Mouse (Mus musculus) left cerebral cortex, postnatal 14 days (tissue): ENCODE results near the gene Dhrs13. TPM values are rescaled to one million over a fixed set of nuclear protein-coding genes. Genes with fewer than 3 reads are reported as not detected.

ENCODE experiments used
- DNase-seq, 2 experiments: peaks; one replicate each; pipeline ENCODE4 v3.0.0; 2021 to 2022; ENCODE audit warnings: low spot score in 2 of 2, mixed read lengths in 1 of 2
- intact Hi-C: fragments of 180-260 bp; cut with DNase I; formaldehyde crosslinking; loops from one replicate; pipeline ENCODE4 v1.15.1; 2025
- microRNA-seq, 2 experiments: library from miRNA; unstranded; fragments of <30 nt; microRNA quantifications; one replicate each; pipeline ENCODE4 v1.2.0; 2022
- total RNA-seq, 2 experiments: library from RNA; stranded (reverse); gene quantifications; 2 replicates each; pipeline ENCODE4 v1.2.3; 2021

The Dhrs13 gene
- total RNA-seq, 2 experiments from 2014 or later: 14.8 to 16.4 TPM

DNA sequence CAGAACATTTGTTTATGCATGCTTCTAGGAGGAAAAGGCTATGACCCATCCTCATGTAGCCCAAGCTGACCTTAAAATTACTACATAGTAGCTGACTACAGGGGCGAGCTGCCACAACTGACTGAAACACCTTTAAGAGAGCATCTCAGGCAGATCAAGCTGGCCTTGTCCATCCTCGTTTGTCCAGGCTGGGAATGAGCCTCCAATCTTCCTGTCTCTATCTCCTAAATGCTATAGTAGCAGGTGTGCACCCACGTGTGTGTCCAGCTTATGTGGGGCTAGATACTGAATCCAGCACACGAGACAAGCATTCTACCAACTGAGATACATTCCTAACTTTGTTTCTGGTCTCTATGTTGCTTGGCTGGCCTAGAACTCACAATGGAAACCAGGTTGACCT is 42.6 kb downstream of the Dhrs13 start:
- intact Hi-C loops: no loop called here
- no peak for DNase-seq

DNA sequence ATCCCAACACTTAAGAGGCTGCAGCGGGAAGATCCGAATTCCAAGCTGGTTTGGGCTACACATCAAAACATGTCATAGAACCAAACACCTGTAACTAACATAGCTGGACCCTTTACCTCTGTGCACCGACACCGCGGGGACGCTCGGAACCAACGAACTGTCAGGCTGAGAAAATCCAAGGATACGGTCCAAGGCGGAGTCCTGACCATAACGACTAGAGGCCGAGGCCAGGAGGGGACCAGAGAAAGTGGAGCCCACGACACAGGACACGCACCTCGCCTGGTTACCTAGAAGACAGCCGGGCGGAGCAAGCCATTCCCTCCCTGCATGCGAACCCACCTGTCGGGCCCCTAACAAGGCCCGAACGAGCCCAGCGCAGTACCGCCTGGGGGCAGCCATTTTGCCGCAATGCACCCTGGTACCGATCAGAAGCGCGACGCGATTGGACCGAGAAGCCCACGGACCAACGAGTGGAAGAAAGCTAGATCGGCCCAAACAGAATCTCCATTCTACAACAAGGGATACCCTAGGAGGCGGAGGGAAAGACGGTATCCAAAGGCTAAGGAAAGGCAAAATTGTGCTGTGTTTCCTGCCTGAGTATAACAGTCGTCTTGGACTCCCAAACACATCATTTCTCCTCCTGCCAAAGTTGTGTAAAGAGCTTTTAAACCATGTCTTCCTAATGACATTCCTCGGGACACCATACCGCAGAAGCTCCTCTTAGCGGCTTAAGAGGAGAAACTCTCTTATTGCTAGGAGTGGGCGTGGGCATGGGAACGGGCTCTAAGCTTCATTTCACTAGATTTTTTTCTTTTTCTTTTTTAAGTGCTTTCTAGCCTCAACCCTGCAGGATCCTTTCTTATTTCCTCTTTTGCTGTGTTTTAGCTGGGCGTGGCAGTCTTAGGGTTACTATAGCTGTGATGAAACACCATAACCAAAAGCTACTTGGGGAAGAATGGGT is 48.2 kb downstream of the Dhrs13 start, which contains the start of gene Eral1:
Gene Eral1, minus strand, starts transcription at position 423 of the 961 bp plus-strand sequence.
- intact Hi-C loops: loop anchor here (5.0 kb wide), 1 partner anchor 72 kb away; no protein-coding TSS in a partner anchor
- peak; percentile 81 to 90 for DNase-seq

DNA sequence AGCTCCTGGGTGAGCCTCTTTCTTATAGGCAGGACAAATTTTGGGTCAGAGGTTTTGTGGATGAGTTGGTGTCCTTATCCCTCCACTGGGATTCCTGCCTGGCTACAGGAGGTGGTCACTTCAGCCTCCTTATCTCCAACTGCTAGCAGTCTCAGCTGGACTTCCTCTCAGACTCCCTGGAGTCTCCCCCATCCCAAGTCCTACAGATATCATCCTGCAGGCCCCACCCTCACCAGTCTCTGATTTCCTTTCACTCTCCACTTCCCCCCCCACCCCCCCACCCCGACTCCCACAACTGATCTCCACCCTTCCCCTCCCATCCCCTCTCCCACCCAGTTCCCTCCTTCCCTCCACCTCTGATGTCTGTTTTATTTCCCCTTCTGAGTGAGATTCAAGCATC is 51.5 kb downstream of the Dhrs13 start:
- no peak for DNase-seq
- intact Hi-C loops: loop anchor here (5.0 kb wide), 1 partner anchor 69 kb away; no protein-coding TSS in a partner anchor

DNA sequence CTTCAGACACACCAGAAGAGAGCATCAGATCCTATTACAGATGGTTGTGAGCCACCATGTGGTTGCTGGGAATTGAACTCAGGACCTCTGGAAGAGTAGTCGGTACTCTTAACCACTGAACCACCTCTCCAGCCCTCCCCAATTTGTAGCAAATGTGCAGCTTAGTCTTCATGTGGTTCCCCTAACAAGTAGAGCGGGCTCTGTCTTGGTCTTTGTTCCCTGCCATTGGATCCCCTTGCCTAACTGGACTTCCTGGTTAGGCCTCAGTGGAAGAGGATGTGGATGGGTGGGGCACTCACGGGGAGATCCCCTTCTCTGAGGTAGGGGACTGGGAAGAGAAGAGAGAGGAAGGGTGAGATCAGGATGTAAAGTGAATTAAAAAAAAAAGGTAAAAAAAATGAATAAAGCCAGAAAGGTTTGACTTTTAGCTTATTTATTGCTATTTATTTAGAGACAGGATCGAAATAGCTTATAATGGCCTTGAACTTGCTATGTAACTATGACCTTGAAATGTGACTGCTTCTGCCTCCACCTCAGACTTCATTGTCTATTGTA is 54.9 kb downstream of the Dhrs13 start:
- intact Hi-C loops: no loop called here

More for the DNA sequence above, 54.9 kb downstream of the Dhrs13 start:
- DNase-seq: no peak

Small RNA genes lying within 50 kb of the gene (microRNA-seq; reads per million reads assigned to microRNA genes)
- 15.8 to 57.9 reads per million in 2 experiments for gene Mir144
- 0 reads per million in 2 experiments for gene Mir451a
- gene Mir451b: 0 reads per million in 2 experiments

Other genes with a start within 250 kb of the Dhrs13 start
- not detected for gene Gm10277, start 244.5 kb upstream of the Dhrs13 start, total RNA-seq
- under 1 TPM; 0.18 to 0.70 TPM for gene Pipox, start 138.2 kb upstream of the Dhrs13 start, total RNA-seq
- 100 to 1,000 TPM; 153 to 196 TPM for gene Sez6, start 101.5 kb upstream of the Dhrs13 start, total RNA-seq
- gene Phf12, start 49.5 kb upstream of the Dhrs13 start, total RNA-seq: 10 to 100 TPM; 45.5 to 48.3 TPM
- gene Flot2, start 5.7 kb downstream of the Dhrs13 start, total RNA-seq: 100 to 1,000 TPM; 118 to 121 TPM
- gene Eral1, start 48.1 kb downstream of the Dhrs13 start, total RNA-seq: 10 to 100 TPM; 18.9 to 19.5 TPM
- gene Fam222b, start 62.4 kb downstream of the Dhrs13 start, total RNA-seq: 10 to 100 TPM; 28.8 to 29.9 TPM
- 10 to 100 TPM; 20.7 to 23.3 TPM for gene Traf4, start 133.3 kb downstream of the Dhrs13 start, total RNA-seq
- 1 to 10 TPM; 3.3 to 3.5 TPM for gene Nek8, start 144.4 kb downstream of the Dhrs13 start, total RNA-seq
- 10 to 100 TPM; 27.4 to 29.6 TPM for gene Tlcd1, start 144.4 kb downstream of the Dhrs13 start, total RNA-seq
- gene Rpl23a, start 151.3 kb downstream of the Dhrs13 start, total RNA-seq: 100 to 1,000 TPM; 643 to 660 TPM
- gene Rab34, start 156.2 kb downstream of the Dhrs13 start, total RNA-seq: 10 to 100 TPM; 32.6 to 34.5 TPM
- gene Proca1, start 161.1 kb downstream of the Dhrs13 start, total RNA-seq: 1 to 10 TPM; 5.1 to 6.7 TPM
- 10 to 100 TPM; 67.7 to 70.3 TPM for gene Sdf2, start 213.5 kb downstream of the Dhrs13 start, total RNA-seq
- gene Supt6, start 213.7 kb downstream of the Dhrs13 start, total RNA-seq: 10 to 100 TPM; 89.6 to 96.1 TPM
- 100 to 1,000 TPM; 171 to 187 TPM for gene 2610507B11Rik, start 229.5 kb downstream of the Dhrs13 start, total RNA-seq